Mouse (Mus musculus) thymus, postnatal 14 days (tissue): ENCODE results near the gene Gm5725.
"Not testable (repeated sequence)": the region's sequence is repeated elsewhere in the genome, so short reads cannot be mapped to it uniquely, and the experiment has no call there.

ENCODE experiments used
- DNase-seq: peaks from one replicate; pipeline ENCODE4 v3.0.0; 2021

The Gm5725 gene

GRCm38 (mm10) chr7:21844167-21844566 is at the start of gene Gm5725:
Gene Gm5725, minus strand, starts transcription at chr7:21844267.
- not testable (repeated sequence) for DNase-seq

GRCm38 (mm10) chr7:21832051-21832450 is 12.0 kb downstream of the Gm5725 start, which contains the start of gene Vmn1r135:
Gene Vmn1r135, plus strand, starts transcription at chr7:21832351.
- DNase-seq = not testable (repeated sequence)

- DNase-seq = not testable (repeated sequence)
Observed at GRCm38 (mm10) chr7:21796628-21797027, 47.4 kb downstream of the Gm5725 start, which contains the start of gene Gm4177. Gene Gm4177, minus strand, starts transcription at chr7:21796728.
